Mouse (Mus musculus): ENCODE data around the gene Mfn1. TPM values are rescaled to one million over a fixed set of nuclear protein-coding genes. Genes with fewer than 3 reads are reported as not detected.
A peak's percentile ranks its signal among the peaks of the same experiment; 100 is the strongest.

Mfn1 gene
- polyA plus RNA-seq, 1 experiment from 2014 or later = 25.0 TPM

DNA sequence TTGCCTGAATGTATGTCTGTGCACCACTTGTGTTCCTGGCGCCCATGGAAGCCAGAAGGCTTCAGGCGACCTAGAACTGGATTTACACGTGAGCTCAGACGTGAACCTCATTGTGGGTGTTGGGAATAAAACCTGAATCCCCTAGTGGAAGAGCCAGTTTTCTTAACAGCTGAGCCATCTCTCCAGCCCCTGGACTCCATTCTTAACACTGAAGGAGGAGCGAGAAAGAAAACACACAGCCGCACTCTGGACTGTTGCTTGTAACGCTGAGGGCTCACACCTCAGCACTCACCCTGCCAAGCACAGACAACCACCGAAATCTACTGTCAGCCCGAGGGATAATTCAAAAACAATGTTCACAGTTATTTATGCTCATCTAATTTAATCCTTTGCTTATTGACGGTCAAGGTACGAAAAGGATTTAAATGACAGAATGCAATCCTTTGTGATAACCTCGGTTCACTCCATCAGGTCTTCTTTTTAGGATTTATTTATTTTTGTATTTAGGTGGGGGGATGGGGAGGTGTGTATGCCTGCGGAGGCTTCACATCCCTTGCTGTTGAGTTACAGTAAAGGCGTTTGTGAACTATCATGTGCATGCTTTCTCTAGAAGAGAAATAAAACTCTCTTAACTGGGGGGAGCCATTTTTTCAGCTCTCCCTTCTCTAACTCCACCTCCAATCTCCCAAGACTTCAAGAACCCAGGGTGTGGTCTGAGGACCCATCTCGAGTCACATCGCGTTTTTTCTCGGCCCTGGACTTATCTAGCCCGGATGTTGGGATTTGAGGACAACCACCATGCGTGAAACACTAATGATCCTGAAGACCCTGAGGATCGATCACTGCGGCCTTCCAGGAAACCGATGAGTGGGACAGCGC is 19.5 kb upstream of the Mfn1 start, which contains the start of gene Zfp639:
Zfp639 (plus strand) TSS at position 764 of the 879 bp plus-strand sequence.
- WGBS = 8% methylated on average over 24 of the region's 24 CpGs
- DNase-seq (ENCODE audit: low spot score) = peak; percentile 20
- ATAC-seq = peak; percentile 16; the same call in 1 of the 2 replicates

DNA sequence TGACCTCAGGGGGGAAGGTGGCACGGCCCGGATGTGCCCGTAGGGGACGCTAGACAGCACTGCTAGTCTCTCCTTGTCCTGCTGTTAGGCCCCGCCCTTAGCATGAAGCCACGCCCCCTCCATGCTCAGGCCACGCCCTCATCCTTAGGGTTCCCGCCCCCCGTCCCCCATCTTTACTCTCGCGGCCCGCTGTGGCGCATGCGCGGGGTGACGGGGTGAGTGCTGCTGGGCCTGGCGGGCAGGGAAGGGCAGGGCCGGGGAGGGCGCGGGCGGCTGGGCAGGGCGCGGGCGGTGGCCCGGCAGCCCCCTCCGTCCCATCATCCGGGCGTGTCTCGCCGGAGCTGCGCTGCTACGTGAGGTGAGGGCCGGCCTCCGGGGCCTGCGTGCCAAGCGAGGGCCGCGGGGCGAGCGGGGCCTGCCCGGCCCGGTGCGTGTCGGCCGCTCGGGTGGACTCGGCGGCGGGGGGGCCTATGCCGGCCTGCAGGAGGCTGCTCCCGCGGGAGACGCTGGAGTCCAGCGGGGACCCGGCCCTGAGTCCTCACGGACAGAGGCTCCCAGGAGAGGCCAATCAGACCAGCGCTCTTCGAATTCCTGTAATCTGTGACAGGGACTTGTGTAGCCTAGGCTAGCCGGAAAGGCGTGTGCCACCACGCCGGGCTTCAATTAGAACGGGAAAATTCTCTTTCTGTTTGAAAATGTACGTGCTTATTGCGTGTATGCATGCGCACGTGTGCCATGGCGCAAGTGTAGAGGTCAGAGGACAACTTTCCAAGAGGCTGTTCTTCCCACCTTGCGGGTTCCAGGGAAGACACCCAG is 18.7 kb upstream of the Mfn1 start:
- under 1% methylated on average over 58 of the region's 69 CpGs for WGBS
- Histone ChIP-seq H3K4me3 (ENCODE audit: low read depth, low read length) (peak overlapping the region; percentile 91), H3K27me3 (replicated peaks; ENCODE audit: control insufficient read depth, insufficient read depth, low read length) (no peaks in the 10 kb centered on the region), H3K9ac (ENCODE audit: low read length) (peak overlapping the region; percentile 89), H3K9me3 (replicated peaks; ENCODE audit: control insufficient read depth, low read length) (no peaks in the 10 kb centered on the region), H3K36me3 (ENCODE audit: control insufficient read depth, insufficient read depth, low read length) (peaks cover 10% of the 10 kb centered on the region), H3K4me1 (ENCODE audit: control insufficient read depth, insufficient read depth, low read length) (peaks cover 16% of the 10 kb centered on the region), H3K4me2 (ENCODE audit: low read length) (peak overlapping the region; percentile 80), H3K27ac (ENCODE audit: low read depth, low read length) (peak overlapping the region; percentile 67; the same call in 1 of the 2 replicates)
- DNase-seq (ENCODE audit: low spot score) (peak; percentile 92), ATAC-seq (peak; percentile 91)

More for the DNA sequence above, 19.5 kb upstream of the Mfn1 start, which contains the start of gene Zfp639:
- peak within 1 kb of the TSS; percentile 89 for H3K9ac ChIP-seq (ENCODE audit: low read length)
- peak within 1 kb of the TSS; percentile 80 for H3K4me2 ChIP-seq (ENCODE audit: low read length)
- no peaks in the 10 kb centered on the region for H3K27me3 ChIP-seq (replicated peaks; ENCODE audit: control insufficient read depth, insufficient read depth, low read length)
- peaks cover 16% of the 10 kb centered on the region for H3K4me1 ChIP-seq (ENCODE audit: control insufficient read depth, insufficient read depth, low read length)
- no peaks in the 10 kb centered on the region for H3K9me3 ChIP-seq (replicated peaks; ENCODE audit: control insufficient read depth, low read length)
- H3K27ac ChIP-seq (ENCODE audit: low read depth, low read length) = peak within 1 kb of the TSS; percentile 67; the same call in 1 of the 2 replicates
- peaks cover 6% of the 10 kb centered on the region; the same call in 1 of the 2 replicates for H3K36me3 ChIP-seq (ENCODE audit: control insufficient read depth, insufficient read depth, low read length)
- H3K4me3 ChIP-seq (ENCODE audit: low read depth, low read length) = peak within 1 kb of the TSS; percentile 91

- 4% methylated on average over 13 of the region's 13 CpGs for WGBS
- H3K27ac ChIP-seq (ENCODE audit: low read depth, low read length) = no peak overlapping the region
Observed at GRCm38 (mm10) chr3:32511191-32511550, 18.1 kb upstream of the Mfn1 start.

GRCm38 (mm10) chr3:32512686-32513284 is 16.5 kb upstream of the Mfn1 start:
- H3K27me3 ChIP-seq (replicated peaks; ENCODE audit: control insufficient read depth, insufficient read depth, low read length) = no peaks in the 10 kb centered on the region
- no peaks in the 10 kb centered on the region for H3K9me3 ChIP-seq (replicated peaks; ENCODE audit: control insufficient read depth, low read length)
- ATAC-seq (no peak), DNase-seq (ENCODE audit: low spot score) (no peak)
- peaks cover 16% of the 10 kb centered on the region for H3K4me1 ChIP-seq (ENCODE audit: control insufficient read depth, insufficient read depth, low read length)
- H3K36me3 ChIP-seq (ENCODE audit: control insufficient read depth, insufficient read depth, low read length) = peaks cover 30% of the 10 kb centered on the region
- H3K27ac ChIP-seq (ENCODE audit: low read depth, low read length) = no peak overlapping the region
- no peak overlapping the region for H3K4me3 ChIP-seq (ENCODE audit: low read depth, low read length)
- no peak overlapping the region for H3K9ac ChIP-seq (ENCODE audit: low read length)
- WGBS = 89% methylated on average over 7 of the region's 7 CpGs
- no peak overlapping the region for H3K4me2 ChIP-seq (ENCODE audit: low read length)

More at GRCm38 (mm10) chr3:32511191-32511550, 18.1 kb upstream of the Mfn1 start:
- peak overlapping the region; percentile 89 for H3K9ac ChIP-seq (ENCODE audit: low read length)
- no peaks in the 10 kb centered on the region for H3K9me3 ChIP-seq (replicated peaks; ENCODE audit: control insufficient read depth, low read length)
- H3K4me3 ChIP-seq (ENCODE audit: low read depth, low read length) = peak overlapping the region; percentile 91
- H3K27me3 ChIP-seq (replicated peaks; ENCODE audit: control insufficient read depth, insufficient read depth, low read length) = no peaks in the 10 kb centered on the region
- DNase-seq (ENCODE audit: low spot score) = no peak
- H3K4me2 ChIP-seq (ENCODE audit: low read length) = peak overlapping the region; percentile 80
- H3K36me3 ChIP-seq (ENCODE audit: control insufficient read depth, insufficient read depth, low read length) = peaks cover 16% of the 10 kb centered on the region
- H3K4me1 ChIP-seq (ENCODE audit: control insufficient read depth, insufficient read depth, low read length) = peaks cover 16% of the 10 kb centered on the region
- no peak for ATAC-seq

DNA sequence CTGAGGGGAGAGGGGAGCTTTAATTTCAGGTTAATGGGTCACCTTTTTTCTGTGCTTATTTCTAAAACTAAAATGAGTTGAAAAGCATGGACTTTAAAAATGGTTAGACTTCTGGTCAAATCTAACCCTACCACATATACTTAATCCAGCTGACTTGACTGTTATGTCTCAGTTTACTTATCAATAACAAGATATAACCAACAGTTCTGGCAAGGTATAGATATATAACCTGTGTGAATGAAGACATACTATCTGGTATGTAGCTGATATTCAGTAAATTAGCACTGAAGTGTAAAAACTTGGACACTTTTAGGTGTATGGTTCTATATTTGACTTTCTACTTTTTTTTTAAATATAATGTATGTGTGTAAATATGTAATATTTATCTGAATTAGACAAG is 15.7 kb upstream of the Mfn1 start:
- Histone ChIP-seq H3K4me2 (ENCODE audit: low read length) (no peak overlapping the region), H3K27me3 (replicated peaks; ENCODE audit: control insufficient read depth, insufficient read depth, low read length) (no peaks in the 10 kb centered on the region), H3K4me1 (ENCODE audit: control insufficient read depth, insufficient read depth, low read length) (peaks cover 16% of the 10 kb centered on the region), H3K27ac (ENCODE audit: low read depth, low read length) (no peak overlapping the region), H3K4me3 (ENCODE audit: low read depth, low read length) (no peak overlapping the region), H3K9ac (ENCODE audit: low read length) (no peak overlapping the region), H3K36me3 (ENCODE audit: control insufficient read depth, insufficient read depth, low read length) (peaks cover 35% of the 10 kb centered on the region), H3K9me3 (replicated peaks; ENCODE audit: control insufficient read depth, low read length) (no peaks in the 10 kb centered on the region)
- no peak for ATAC-seq
- DNase-seq (ENCODE audit: low spot score) = no peak

DNA sequence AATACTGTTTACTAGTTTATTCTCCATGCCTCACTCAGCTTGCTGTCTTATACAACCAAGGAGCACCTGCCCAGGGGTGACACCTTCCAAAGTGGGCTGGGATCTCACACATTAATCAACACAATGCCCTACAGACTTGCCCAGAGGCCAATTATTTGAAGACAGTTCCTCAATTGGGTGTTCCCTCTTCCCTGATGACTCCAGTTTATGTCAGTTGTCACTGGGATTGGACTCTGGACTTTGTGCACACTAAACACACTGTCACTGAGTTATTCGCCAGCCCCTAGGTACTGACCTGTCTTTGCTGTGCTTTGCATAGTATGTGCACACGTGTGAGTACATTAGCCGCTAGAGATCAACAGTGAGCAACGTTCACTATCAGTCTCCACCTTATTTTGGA is 2.1 kb upstream of the Mfn1 start:
- Histone ChIP-seq H3K4me3 (ENCODE audit: low read depth, low read length) (no peak overlapping the region), H3K9me3 (replicated peaks; ENCODE audit: control insufficient read depth, low read length) (no peaks in the 10 kb centered on the region), H3K27ac (ENCODE audit: low read depth, low read length) (no peak overlapping the region), H3K27me3 (replicated peaks; ENCODE audit: control insufficient read depth, insufficient read depth, low read length) (no peaks in the 10 kb centered on the region), H3K4me2 (ENCODE audit: low read length) (no peak overlapping the region), H3K36me3 (ENCODE audit: control insufficient read depth, insufficient read depth, low read length) (peaks cover 22% of the 10 kb centered on the region), H3K4me1 (ENCODE audit: control insufficient read depth, insufficient read depth, low read length) (peaks cover 5% of the 10 kb centered on the region; the same call in 1 of the 2 replicates), H3K9ac (ENCODE audit: low read length) (no peak overlapping the region)
- DNase-seq (ENCODE audit: low spot score) (no peak), ATAC-seq (no peak)
- WGBS = 91% methylated on average over 4 of the region's 4 CpGs

GRCm38 (mm10) chr3:32530041-32530440 is 776 bp downstream of the Mfn1 start:
- Histone ChIP-seq H3K36me3 (ENCODE audit: control insufficient read depth, insufficient read depth, low read length) (peaks cover 19% of the 10 kb centered on the region), H3K4me2 (ENCODE audit: low read length) (peak overlapping the region; percentile 61), H3K4me1 (ENCODE audit: control insufficient read depth, insufficient read depth, low read length) (peaks cover 5% of the 10 kb centered on the region; the same call in 1 of the 2 replicates), H3K9me3 (replicated peaks; ENCODE audit: control insufficient read depth, low read length) (no peaks in the 10 kb centered on the region), H3K4me3 (ENCODE audit: low read depth, low read length) (peak overlapping the region; percentile 84), H3K27ac (ENCODE audit: low read depth, low read length) (no peak overlapping the region), H3K27me3 (replicated peaks; ENCODE audit: control insufficient read depth, insufficient read depth, low read length) (no peaks in the 10 kb centered on the region), H3K9ac (ENCODE audit: low read length) (peak overlapping the region; percentile 85)
- 15% methylated on average over 5 of the region's 5 CpGs for WGBS
- DNase-seq (ENCODE audit: low spot score) = no peak
- no peak for ATAC-seq

GRCm38 (mm10) chr3:32535692-32536091 is 6.4 kb downstream of the Mfn1 start:
- no peak for DNase-seq (ENCODE audit: low spot score)
- Histone ChIP-seq H3K36me3 (ENCODE audit: control insufficient read depth, insufficient read depth, low read length) (peaks cover 49% of the 10 kb centered on the region), H3K4me3 (ENCODE audit: low read depth, low read length) (no peak overlapping the region), H3K4me1 (ENCODE audit: control insufficient read depth, insufficient read depth, low read length) (no peaks in the 10 kb centered on the region), H3K9me3 (replicated peaks; ENCODE audit: control insufficient read depth, low read length) (no peaks in the 10 kb centered on the region), H3K9ac (ENCODE audit: low read length) (no peak overlapping the region), H3K27ac (ENCODE audit: low read depth, low read length) (no peak overlapping the region), H3K4me2 (ENCODE audit: low read length) (no peak overlapping the region), H3K27me3 (replicated peaks; ENCODE audit: control insufficient read depth, insufficient read depth, low read length) (no peaks in the 10 kb centered on the region)
- ATAC-seq = no peak
- WGBS = 86% methylated on average over 1 of the region's 1 CpGs

Data from forebrain, embryonic 14.5 days (tissue).